Mouse (Mus musculus) C2C12 (cell line): ENCODE measurements around the gene Rpl9.

Source experiments
- CEBPB ChIP-seq: IDR thresholded peaks from one replicate; pipeline ENCODE4 v1.6.1; 2011; ENCODE audit warnings: low read depth, mild to moderate bottlenecking, control low read depth, moderate library complexity
- CTCF ChIP-seq: IDR thresholded peaks from one replicate; pipeline ENCODE4 v1.5.1; 2011; ENCODE audit not compliant: control insufficient read depth, insufficient read depth, insufficient read length
- FOSL1 ChIP-seq: IDR thresholded peaks from one replicate; pipeline ENCODE4 v1.8.0; 2011; ENCODE audit warnings: mild to moderate bottlenecking, low read length; ENCODE audit not compliant: poor library complexity, insufficient read depth, severe bottlenecking
- MAX ChIP-seq: IDR thresholded peaks from one replicate; pipeline ENCODE4 v1.6.1; 2011; ENCODE audit warnings: mild to moderate bottlenecking, control low read depth
- MYOG ChIP-seq: IDR thresholded peaks from one replicate; pipeline ENCODE4 v1.6.1; 2011; ENCODE audit not compliant: control insufficient read depth, insufficient read length; ENCODE audit errors: extremely low read depth
- USF1 ChIP-seq: IDR thresholded peaks from one replicate; pipeline ENCODE4 v1.6.1; 2011; ENCODE audit warnings: low read depth, mild to moderate bottlenecking, control low read depth, moderate library complexity

- no peak for TF ChIP-seq CEBPB
- no peak for TF ChIP-seq MAX
- no peak for TF ChIP-seq CTCF
- no peak for TF ChIP-seq USF1
- TF ChIP-seq MYOG, result no peak
- TF ChIP-seq FOSL1, result no peak
Measured at GRCm38 (mm10) chr5:65338394-65338793, 52.9 kb downstream of the Rpl9 start.
